Mouse (Mus musculus) G1E (cell line): ENCODE measurements around the gene Tnfsf12. TPM values are rescaled to one million over a fixed set of nuclear protein-coding genes. Genes with fewer than 3 reads are reported as not detected.

Source experiments
- ATAC-seq: 2 replicates; pipeline ENCODE4 v1.8.0; 2016; ENCODE audit warnings: mild to moderate bottlenecking; ENCODE audit not compliant: insufficient number of reproducible peaks, poor library complexity, low FRiP score, severe bottlenecking; ENCODE audit errors: extremely low read depth
- DNase-seq: peaks from one replicate; pipeline ENCODE4 v3.0.0; 2012; ENCODE audit warnings: low spot score
- H3K27me3 ChIP-seq: 2 replicates; pipeline ENCODE4 v1.6.1; 2012; ENCODE audit warnings: mild to moderate bottlenecking, low read length, inconsistent platforms; ENCODE audit not compliant: insufficient read depth
- H3K36me3 ChIP-seq: replicated peaks from 2 replicates; pipeline ENCODE3; 2012; ENCODE audit warnings: mild to moderate bottlenecking, inconsistent platforms
- H3K4me1 ChIP-seq: 2 replicates; pipeline ENCODE4 v1.6.1; 2012; ENCODE audit warnings: low read depth, low read length, inconsistent platforms, mixed read lengths; ENCODE audit not compliant: insufficient read depth
- H3K4me3 ChIP-seq: 2 replicates; pipeline ENCODE4 v1.5.1; 2012; ENCODE audit warnings: low read depth, mild to moderate bottlenecking, inconsistent platforms, low read length, moderate library complexity, mixed read lengths
- H3K9me3 ChIP-seq: replicated peaks from 2 replicates; pipeline ENCODE4 v1.6.1; 2012; ENCODE audit warnings: inconsistent platforms
- CTCF ChIP-seq: IDR thresholded peaks from 2 replicates; pipeline ENCODE4 v1.5.1; 2012; ENCODE audit warnings: low read depth, low read length, inconsistent platforms, mixed read lengths
- GATA1 ChIP-seq: IDR thresholded peaks from 2 replicates; pipeline ENCODE4 v1.6.1; 2012; ENCODE audit warnings: borderline replicate concordance, low read length, inconsistent platforms, mixed read lengths
- GATA2 ChIP-seq: IDR thresholded peaks from 2 replicates; pipeline ENCODE4 v1.6.1; 2012; ENCODE audit warnings: low read depth, low read length, inconsistent platforms, borderline replicate concordance
- POLR2AphosphoS5 ChIP-seq: IDR thresholded peaks from 2 replicates; pipeline ENCODE4 v1.6.1; 2012; ENCODE audit warnings: low read depth, low read length, inconsistent platforms; ENCODE audit not compliant: insufficient replicate concordance
- TAL1 ChIP-seq: conservative IDR thresholded peaks from 2 replicates; pipeline ENCODE4 v1.6.1; 2012; ENCODE audit warnings: low read depth, low read length, inconsistent platforms, mixed read lengths
- polyA plus RNA-seq: library from polyadenylated mRNA; stranded (reverse); fragments of >175 nt; gene quantifications from 2 replicates; pipeline ENCODE4 v1.2.3, GENCODE M21; 2012
- total RNA-seq, 2 experiments: library from RNA; stranded (forward) in 1 of 2; stranded (reverse) in 1 of 2; fragments of 200-1000 nt in 1 of 2; fragments of >200 nt in 1 of 2; fragmentation: Nextera tagmentation in 1 of 2; gene quantifications; 2 replicates each; pipeline ENCODE4 v1.2.3; 2014 to 2017

The Tnfsf12 gene
- total and polyA plus RNA-seq, 3 experiments, result not detected

DNA sequence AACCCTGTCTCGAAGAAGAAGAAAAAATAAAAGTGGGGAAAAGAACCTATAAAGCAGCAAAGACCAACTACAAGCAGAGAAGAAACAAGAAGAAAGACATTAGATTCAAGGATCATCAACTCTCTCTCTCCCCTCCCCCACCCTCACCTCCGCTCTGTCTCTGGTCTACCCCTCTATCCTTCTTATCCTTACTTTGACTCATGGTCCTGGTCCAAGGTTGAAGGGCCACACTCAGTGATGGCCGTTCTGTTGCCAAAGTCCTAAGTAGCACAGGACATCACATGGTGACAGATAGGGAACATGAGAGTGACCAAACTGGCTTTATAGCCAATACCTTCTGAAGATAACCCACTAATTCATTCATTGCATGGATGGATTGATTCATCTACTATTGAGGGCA lies 1.7 kb upstream of the Tnfsf12 start:
- Histone ChIP-seq H3K27me3 (peaks cover 56% of the 10 kb centered on the region), H3K36me3 (no peaks in the 10 kb centered on the region), H3K9me3 (no peaks in the 10 kb centered on the region; the same call in 1 of the 2 replicates), H3K4me3 (no peak overlapping the region), H3K4me1 (peaks cover 3% of the 10 kb centered on the region; the same call in 1 of the 2 replicates)
- TF ChIP-seq TAL1 (no peak), GATA1 (no peak), POLR2AphosphoS5 (no peak), CTCF (no peak), GATA2 (no peak)
- DNase-seq (no peak), ATAC-seq (no peak)

- DNase-seq (no peak), ATAC-seq (no peak)
- no peaks in the 10 kb centered on the region for H3K36me3 ChIP-seq
- no peak overlapping the region for H3K4me3 ChIP-seq
- TF ChIP-seq POLR2AphosphoS5 (no peak), GATA2 (no peak), GATA1 (no peak), CTCF (no peak), TAL1 (no peak)
- peaks cover 63% of the 10 kb centered on the region for H3K27me3 ChIP-seq
- no peaks in the 10 kb centered on the region; the same call in 1 of the 2 replicates for H3K9me3 ChIP-seq
- peaks cover 1% of the 10 kb centered on the region for H3K4me1 ChIP-seq
Observed at GRCm38 (mm10) chr11:69695046-69695360, 646 bp downstream of the Tnfsf12 start.

GRCm38 (mm10) chr11:69693421-69693965 lies 2.2 kb downstream of the Tnfsf12 start:
- H3K4me3 ChIP-seq, result no peak overlapping the region
- peaks cover 6% of the 10 kb centered on the region for H3K4me1 ChIP-seq
- no peak for TF ChIP-seq POLR2AphosphoS5
- TF ChIP-seq GATA1, result no peak
- no peak for TF ChIP-seq CTCF
- TF ChIP-seq GATA2, result no peak
- no peak for TF ChIP-seq TAL1
- DNase-seq (no peak), ATAC-seq (no peak)
- no peaks in the 10 kb centered on the region; the same call in 1 of the 2 replicates for H3K9me3 ChIP-seq
- no peaks in the 10 kb centered on the region for H3K36me3 ChIP-seq
- H3K27me3 ChIP-seq, result peaks cover 67% of the 10 kb centered on the region

GRCm38 (mm10) chr11:69692863-69693262 lies 2.8 kb downstream of the Tnfsf12 start:
- Histone ChIP-seq H3K4me3 (no peak overlapping the region), H3K9me3 (no peaks in the 10 kb centered on the region), H3K27me3 (peaks cover 71% of the 10 kb centered on the region), H3K4me1 (peaks cover 6% of the 10 kb centered on the region), H3K36me3 (no peaks in the 10 kb centered on the region)
- TF ChIP-seq TAL1, result no peak
- no peak for TF ChIP-seq GATA2
- TF ChIP-seq CTCF, result no peak
- no peak for TF ChIP-seq GATA1
- no peak for TF ChIP-seq POLR2AphosphoS5
- no peak for ATAC-seq
- DNase-seq, result no peak

DNA sequence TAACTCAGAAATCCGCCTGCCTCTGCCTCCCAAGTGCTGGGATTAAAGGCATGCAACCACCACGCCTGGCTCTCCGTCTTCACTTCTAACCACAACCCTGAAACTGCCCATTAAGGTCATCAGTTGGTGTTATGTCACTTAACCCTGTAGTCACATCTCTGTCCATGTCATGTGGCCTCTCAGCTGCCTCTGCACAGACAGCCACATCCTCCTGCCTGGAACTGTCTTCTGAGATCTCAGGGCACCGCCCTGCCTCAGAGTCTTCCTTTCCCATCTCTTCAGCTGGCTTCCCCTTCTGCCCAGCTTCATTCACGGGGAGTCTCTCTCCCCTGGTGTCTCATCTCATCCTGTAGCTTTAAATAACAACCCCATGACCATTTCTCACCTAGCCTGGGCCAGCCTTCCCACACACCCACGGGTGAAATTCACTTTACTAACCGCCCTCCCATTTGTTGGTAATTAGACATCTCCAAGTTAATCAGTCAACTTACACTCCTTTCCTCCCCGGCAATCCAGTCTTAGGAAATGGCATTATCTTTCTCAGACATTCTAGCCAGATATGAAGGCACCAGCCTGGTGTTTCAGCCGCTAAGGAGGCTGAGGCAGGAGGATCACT lies 3.3 kb downstream of the Tnfsf12 start:
- peaks cover 71% of the 10 kb centered on the region for H3K27me3 ChIP-seq
- TF ChIP-seq TAL1 (no peak), GATA2 (no peak), POLR2AphosphoS5 (no peak), GATA1 (no peak), CTCF (no peak)
- H3K4me1 ChIP-seq, result peaks cover 6% of the 10 kb centered on the region
- DNase-seq (no peak), ATAC-seq (no peak)
- no peak overlapping the region for H3K4me3 ChIP-seq
- H3K36me3 ChIP-seq, result no peaks in the 10 kb centered on the region
- no peaks in the 10 kb centered on the region for H3K9me3 ChIP-seq

DNA sequence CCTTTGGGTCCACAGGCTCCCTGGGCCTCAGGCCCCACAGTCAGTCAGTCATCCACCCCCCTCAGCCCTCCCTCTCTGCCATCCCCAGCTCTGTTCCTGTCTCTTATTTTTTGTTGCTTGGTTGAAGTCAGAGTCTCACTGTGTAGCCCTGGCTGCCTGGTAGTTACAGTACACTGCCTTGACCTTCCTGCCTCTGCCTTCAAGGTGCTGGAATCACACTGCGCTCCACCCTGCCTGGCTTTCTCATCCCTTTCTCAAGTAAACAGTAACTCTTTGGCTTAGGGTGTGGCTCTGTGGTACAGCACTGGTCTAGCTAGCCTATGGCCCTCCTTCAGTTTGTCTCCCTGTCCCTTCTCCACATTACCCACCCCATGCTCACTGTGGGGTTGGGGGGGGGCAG lies 5.8 kb downstream of the Tnfsf12 start:
- no peak for ATAC-seq
- DNase-seq, result no peak
- no peak for TF ChIP-seq CTCF
- no peak for TF ChIP-seq TAL1
- no peak for TF ChIP-seq POLR2AphosphoS5
- TF ChIP-seq GATA1, result no peak
- TF ChIP-seq GATA2, result no peak
- H3K36me3 ChIP-seq, result no peaks in the 10 kb centered on the region
- no peak overlapping the region for H3K4me3 ChIP-seq
- H3K9me3 ChIP-seq, result no peaks in the 10 kb centered on the region
- H3K27me3 ChIP-seq, result peaks cover 81% of the 10 kb centered on the region
- peaks cover 15% of the 10 kb centered on the region for H3K4me1 ChIP-seq

GRCm38 (mm10) chr11:69687061-69687460 lies 8.6 kb downstream of the Tnfsf12 start:
- DNase-seq (no peak), ATAC-seq (no peak)
- Histone ChIP-seq H3K4me3 (no peak overlapping the region), H3K27me3 (peaks cover 71% of the 10 kb centered on the region), H3K4me1 (peaks cover 32% of the 10 kb centered on the region), H3K9me3 (no peaks in the 10 kb centered on the region), H3K36me3 (no peaks in the 10 kb centered on the region)
- TF ChIP-seq GATA1 (no peak), CTCF (no peak), POLR2AphosphoS5 (no peak), GATA2 (no peak), TAL1 (no peak)
